Mouse (Mus musculus) pancreas, adult 10 weeks (tissue): Measurements from ENCODE around the gene Hgfac. TPM values are rescaled to one million over a fixed set of nuclear protein-coding genes. Genes with fewer than 3 reads are reported as not detected.

Experiments
- polyA plus RNA-seq: library from polyadenylated mRNA; stranded (reverse); fragments of 350-450 nt; fragmentation: Illumina TruSeq; extraction: RNeasy Lipid Tissue Mini Kit (QIAGEN cat#74804); gene quantifications from one replicate; pipeline ENCODE4 v1.2.3, GENCODE M21; 2015; ENCODE audit warnings: low read depth, low replicate concordance; ENCODE audit not compliant: insufficient read depth

The Hgfac gene
- 69.7 TPM for polyA plus RNA-seq

DNA sequence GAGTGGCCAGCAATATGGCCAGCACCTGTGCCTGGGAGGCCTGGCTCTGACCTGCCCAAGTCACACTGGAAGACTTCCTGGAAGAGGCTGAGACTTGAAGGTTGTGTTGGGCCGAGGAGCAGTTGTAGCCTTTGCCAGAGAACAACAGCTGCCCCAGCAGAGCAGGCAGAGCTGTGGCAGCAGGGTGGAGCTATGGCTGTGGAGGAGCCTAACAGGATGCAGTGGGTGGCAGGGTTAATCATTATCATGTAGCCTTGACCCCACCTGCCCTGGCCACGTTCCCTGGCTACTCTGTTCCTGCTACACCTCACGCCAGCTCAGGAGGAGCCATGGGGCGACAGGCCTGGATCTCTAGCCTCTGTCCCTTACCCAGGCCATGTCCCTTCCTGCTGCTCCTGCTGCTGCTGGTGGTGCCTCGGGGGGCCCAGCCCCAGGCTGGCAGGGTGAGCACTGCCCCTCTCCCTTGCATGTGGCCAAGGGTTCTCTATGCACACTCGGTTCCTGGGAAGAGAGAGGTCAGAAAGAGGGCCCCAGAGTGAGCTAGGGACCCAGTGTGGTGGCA is at the start of gene Hgfac:
Hgfac (plus strand) TSS at position 242 of the 562 bp plus-strand sequence.

DNA sequence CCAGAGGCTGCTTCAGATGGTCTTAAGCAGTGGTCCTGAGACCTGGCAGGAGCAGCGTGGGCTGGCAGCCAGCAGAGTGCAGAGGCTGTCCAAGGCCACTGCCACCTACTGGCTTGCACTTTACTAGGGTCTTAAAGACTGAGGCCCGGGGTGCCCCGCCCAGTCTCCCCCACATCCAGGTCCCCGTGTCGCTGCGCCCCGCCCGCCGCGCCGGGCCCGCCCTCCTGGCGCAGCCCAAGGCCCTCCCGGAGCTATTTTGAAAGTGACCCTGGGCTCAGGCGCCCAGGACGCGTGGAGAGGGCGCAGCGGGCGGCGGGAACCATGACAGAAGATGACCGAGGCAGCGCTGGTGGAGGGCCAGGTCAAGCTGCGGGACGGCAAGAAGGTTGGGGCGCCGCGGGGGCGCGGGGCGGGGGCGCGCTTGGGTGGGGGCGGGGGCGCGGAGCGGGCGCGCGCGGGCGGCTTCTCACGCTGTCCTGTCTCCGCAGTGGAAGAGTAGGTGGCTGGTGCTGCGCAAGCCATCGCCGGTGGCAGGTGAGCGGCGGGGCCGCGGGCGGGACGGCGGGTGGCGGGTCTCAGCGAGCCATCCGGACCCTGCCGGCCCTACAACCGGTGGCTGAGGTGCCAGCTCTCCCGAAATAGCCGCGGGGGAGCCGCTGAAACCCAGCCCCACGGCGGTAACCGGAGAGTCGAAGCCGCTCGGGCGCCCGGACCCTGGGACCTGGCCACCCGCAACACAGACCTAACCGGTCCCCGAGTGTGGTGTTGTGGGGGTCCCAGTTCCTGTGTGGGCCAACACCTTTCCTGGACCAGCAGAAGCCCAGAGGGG is 15.5 kb downstream of the Hgfac start, which contains the start of gene Dok7:
Dok7 (plus strand) TSS at position 163 of the 829 bp plus-strand sequence.

Other genes starting within 250 kb of the Hgfac start
- 2.8 TPM for gene Msantd1, start 133.5 kb upstream of the Hgfac start, polyA plus RNA-seq
- 8.1 TPM for gene Rgs12, start 92.1 kb upstream of the Hgfac start, polyA plus RNA-seq
- 0.55 TPM for gene Dok7, start 15.3 kb downstream of the Hgfac start, polyA plus RNA-seq
- gene Lrpap1, start 64.3 kb downstream of the Hgfac start, polyA plus RNA-seq: 16.4 TPM
- gene Adra2c, start 236.8 kb downstream of the Hgfac start, polyA plus RNA-seq: not detected